Mouse (Mus musculus) midbrain, embryonic 14.5 days (tissue): ENCODE results near the gene Bzw2. TPM values are rescaled to one million over a fixed set of nuclear protein-coding genes. Genes with fewer than 3 reads are reported as not detected.

ENCODE experiments used
- ATAC-seq: fragments of 200-750 bp; cut with Nextera tagmentation; 2 replicates; pipeline ENCODE4 v1.8.0; 2017; ENCODE audit warnings: moderate number of reproducible peaks, moderate library complexity; ENCODE audit not compliant: low FRiP score, low TSS enrichment
- DNase-seq: peaks from one replicate; pipeline ENCODE4 v3.0.0-alpha.2; 2015
- H3K27ac ChIP-seq: fragments of 300-500 bp; sonication (generic); replicated peaks from 2 replicates; pipeline ENCODE4 v1.5.1; 2014; ENCODE audit warnings: mild to moderate bottlenecking, low read depth, low read length, moderate library complexity
- H3K27me3 ChIP-seq: fragments of 300-500 bp; sonication (generic); 2 replicates; pipeline ENCODE4 v1.6.1; 2014; ENCODE audit warnings: low read length, control low read depth, mixed read lengths; ENCODE audit not compliant: control insufficient read depth, insufficient read depth
- H3K36me3 ChIP-seq: fragments of 300-500 bp; sonication (generic); 2 replicates; pipeline ENCODE4 v1.6.1; 2014; ENCODE audit warnings: low read length, control low read depth; ENCODE audit not compliant: control insufficient read depth, insufficient read depth
- H3K4me1 ChIP-seq: fragments of 300-500 bp; sonication (generic); 2 replicates; pipeline ENCODE4 v1.6.1; 2014; ENCODE audit warnings: mild to moderate bottlenecking, antibody characterized with exemption, low read length, control low read depth; ENCODE audit not compliant: control insufficient read depth, insufficient read depth
- H3K4me2 ChIP-seq: fragments of 300-500 bp; sonication (generic); 2 replicates; pipeline ENCODE4 v1.6.1; 2014; ENCODE audit warnings: mild to moderate bottlenecking, low read length, moderate library complexity
- H3K4me3 ChIP-seq: fragments of 300-500 bp; sonication (generic); replicated peaks from 2 replicates; pipeline ENCODE4 v1.5.1; 2014; ENCODE audit warnings: low read depth, low read length
- H3K9ac ChIP-seq: fragments of 300-500 bp; sonication (generic); replicated peaks from 2 replicates; pipeline ENCODE4 v1.6.1; 2014; ENCODE audit warnings: mild to moderate bottlenecking, low read length, moderate library complexity
- H3K9me3 ChIP-seq: fragments of 300-500 bp; sonication (generic); 2 replicates; pipeline ENCODE4 v1.6.1; 2016; ENCODE audit warnings: low read length, control low read depth, mixed read lengths; ENCODE audit not compliant: control insufficient read depth
- WGBS: fragments of 180-500 bp; shearing (Covaris S2); extraction: QIAGEN DNeasy Blood & Tissue Kit; methylation state at CpG from one replicate; pipeline ENCODE4 v1.1.7; 2014; 5-methylcytosine and 5-hydroxymethylcytosine counted together
- polyA plus RNA-seq: library from polyadenylated mRNA; unstranded; fragments of >200 nt; fragmentation: Nextera tagmentation; extraction: Ambion mirVana; gene quantifications from 2 replicates; pipeline ENCODE4 v1.2.1, GENCODE M21; 2014

The Bzw2 gene
- polyA plus RNA-seq, 1 experiment from 2014 or later: 484 TPM

- ATAC-seq (no peak), DNase-seq (no peak)
- Histone ChIP-seq H3K4me1 (no peaks in the 10 kb centered on the region), H3K4me2 (no peak overlapping the region), H3K9ac (no peak overlapping the region), H3K27ac (no peak overlapping the region), H3K27me3 (no peaks in the 10 kb centered on the region), H3K9me3 (no peaks in the 10 kb centered on the region), H3K36me3 (peaks cover 51% of the 10 kb centered on the region), H3K4me3 (no peak overlapping the region)
- whole genome bisulfite sequencing: 92% methylated on average over 4 of the region's 4 CpGs
Observed at GRCm38 (mm10) chr12:36103592-36103910, 54.3 kb downstream of the Bzw2 start.

DNA sequence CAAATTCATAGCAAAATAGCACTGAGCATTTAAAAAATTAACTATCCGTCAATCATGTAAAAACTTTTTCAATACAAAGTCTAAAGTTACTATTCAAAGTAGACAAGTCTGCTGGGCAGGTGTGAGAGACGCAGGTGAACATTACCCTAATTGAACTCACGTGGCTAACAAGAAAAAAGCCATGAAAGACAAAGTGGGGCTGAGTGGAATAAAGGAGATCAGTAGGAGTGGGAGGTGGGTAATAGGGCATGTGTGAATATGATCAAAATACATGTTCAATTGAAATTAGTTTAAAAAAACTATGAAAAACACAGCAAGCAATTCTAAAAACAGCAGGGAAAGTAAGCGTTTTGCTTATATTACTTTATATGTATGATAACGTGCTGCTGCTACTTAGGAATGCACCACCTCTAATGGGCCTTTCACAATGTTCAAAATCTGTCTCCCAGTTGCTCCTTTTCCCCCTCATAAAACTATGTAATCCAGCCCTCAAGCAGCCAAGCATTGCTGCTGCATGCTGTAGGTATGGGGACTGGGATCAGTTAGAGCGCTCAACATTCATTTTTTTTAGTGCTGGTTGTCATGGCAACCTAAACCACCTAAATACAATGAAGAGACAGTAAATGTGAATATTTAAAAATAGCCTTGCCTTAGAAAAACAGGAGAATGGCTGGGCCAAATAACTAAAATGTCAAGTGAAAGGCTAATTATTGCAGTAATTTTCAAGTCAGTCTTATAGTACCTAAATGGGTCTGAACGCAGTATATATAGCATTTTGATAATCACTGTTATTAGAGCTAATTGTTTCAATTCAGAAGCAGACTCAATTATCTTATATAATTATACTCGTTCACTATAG is 54.9 kb downstream of the Bzw2 start:
- Histone ChIP-seq H3K4me2 (no peak overlapping the region), H3K36me3 (peaks cover 49% of the 10 kb centered on the region), H3K9ac (no peak overlapping the region), H3K4me3 (no peak overlapping the region), H3K4me1 (no peaks in the 10 kb centered on the region), H3K27me3 (no peaks in the 10 kb centered on the region), H3K27ac (no peak overlapping the region), H3K9me3 (no peaks in the 10 kb centered on the region)
- DNase-seq (peak; percentile 72), ATAC-seq (peak; percentile 34; the same call in 1 of the 2 replicates)
- WGBS: 86% methylated on average over 8 of the region's 8 CpGs

DNA sequence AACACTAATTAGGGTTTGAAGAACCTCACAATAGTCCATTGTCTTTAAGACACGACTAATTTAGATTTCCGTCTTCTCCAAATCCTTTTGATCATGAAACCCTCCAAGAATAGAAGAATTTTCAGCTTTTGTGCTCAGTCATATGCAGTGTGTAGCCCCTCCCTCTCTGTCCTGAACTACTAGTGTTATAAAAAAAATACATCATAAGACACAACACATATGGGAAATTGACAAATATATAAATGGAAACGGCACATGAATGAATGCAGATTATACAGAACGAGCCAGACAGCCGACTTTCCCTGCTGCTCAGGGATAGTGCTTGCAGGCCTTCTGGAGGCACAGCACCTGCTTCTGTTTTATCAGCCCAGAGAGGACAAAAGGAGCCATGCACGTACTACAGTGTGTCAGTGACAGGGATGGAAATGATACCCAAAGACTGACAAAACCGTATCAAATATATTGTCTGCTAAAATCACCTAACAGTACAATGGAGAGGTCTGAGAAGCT is 62.5 kb downstream of the Bzw2 start:
- Histone ChIP-seq H3K36me3 (peaks cover 50% of the 10 kb centered on the region), H3K4me3 (no peak overlapping the region), H3K4me1 (no peaks in the 10 kb centered on the region), H3K27me3 (no peaks in the 10 kb centered on the region), H3K9ac (no peak overlapping the region), H3K9me3 (no peaks in the 10 kb centered on the region), H3K27ac (no peak overlapping the region), H3K4me2 (no peak overlapping the region)
- WGBS: 72% methylated on average over 7 of the region's 7 CpGs
- DNase-seq (no peak), ATAC-seq (no peak)

GRCm38 (mm10) chr12:36093081-36093670 is 64.7 kb downstream of the Bzw2 start:
- Histone ChIP-seq H3K4me3 (no peak overlapping the region), H3K9me3 (no peaks in the 10 kb centered on the region), H3K27me3 (no peaks in the 10 kb centered on the region), H3K4me1 (no peaks in the 10 kb centered on the region), H3K4me2 (no peak overlapping the region), H3K27ac (no peak overlapping the region), H3K9ac (no peak overlapping the region), H3K36me3 (peaks cover 44% of the 10 kb centered on the region)
- ATAC-seq: no peak
- DNase-seq: no peak
- 67% methylated on average over 8 of the region's 8 CpGs for WGBS

- 94% methylated on average over 10 of the region's 10 CpGs for WGBS
- H3K9me3 ChIP-seq: no peaks in the 10 kb centered on the region
- peaks cover 37% of the 10 kb centered on the region for H3K36me3 ChIP-seq
- H3K27me3 ChIP-seq: no peaks in the 10 kb centered on the region
- H3K4me3 ChIP-seq: no peak overlapping the region
- DNase-seq (no peak), ATAC-seq (no peak)
- no peak overlapping the region for H3K9ac ChIP-seq
- H3K4me1 ChIP-seq: no peaks in the 10 kb centered on the region
- H3K27ac ChIP-seq: no peak overlapping the region
- no peak overlapping the region for H3K4me2 ChIP-seq
Observed at GRCm38 (mm10) chr12:36091964-36092363, 65.9 kb downstream of the Bzw2 start.

GRCm38 (mm10) chr12:36089221-36089620 is 68.7 kb downstream of the Bzw2 start:
- peak; percentile 3; the same call in 1 of the 2 replicates for ATAC-seq

DNA sequence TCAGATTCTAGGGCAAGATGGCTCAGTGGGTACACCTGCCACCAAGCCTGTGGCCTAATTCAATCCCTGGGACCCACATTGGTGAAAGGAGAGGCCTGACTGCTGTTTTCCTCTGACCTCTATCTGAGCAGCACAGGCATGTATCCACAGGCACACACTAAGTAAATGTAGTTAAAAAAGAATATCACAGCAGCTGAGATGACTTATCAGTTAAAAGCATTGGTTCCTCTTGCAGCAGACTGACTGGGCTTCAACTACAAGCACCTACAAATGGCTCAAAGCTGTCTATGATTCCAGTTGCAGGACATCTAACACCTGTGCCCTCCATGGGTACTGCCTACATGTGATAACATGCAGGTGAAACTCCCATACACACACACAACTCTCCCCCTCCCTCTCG is 69.1 kb downstream of the Bzw2 start:
- no peak for DNase-seq
- 94% methylated on average over 1 of the region's 1 CpGs for WGBS
- no peaks in the 10 kb centered on the region for H3K27me3 ChIP-seq
- peaks cover 23% of the 10 kb centered on the region for H3K36me3 ChIP-seq
- no peaks in the 10 kb centered on the region for H3K4me1 ChIP-seq
- peak; percentile 34; the same call in 1 of the 2 replicates for ATAC-seq
- no peaks in the 10 kb centered on the region for H3K9me3 ChIP-seq
- no peak overlapping the region for H3K9ac ChIP-seq
- H3K4me3 ChIP-seq: no peak overlapping the region
- no peak overlapping the region for H3K4me2 ChIP-seq
- H3K27ac ChIP-seq: no peak overlapping the region

More at GRCm38 (mm10) chr12:36089221-36089620, 68.7 kb downstream of the Bzw2 start:
- no peaks in the 10 kb centered on the region for H3K9me3 ChIP-seq
- H3K27ac ChIP-seq: no peak overlapping the region
- no peak overlapping the region for H3K4me2 ChIP-seq
- peaks cover 23% of the 10 kb centered on the region for H3K36me3 ChIP-seq
- peak; percentile 36 for DNase-seq
- no peaks in the 10 kb centered on the region for H3K27me3 ChIP-seq
- no peak overlapping the region for H3K9ac ChIP-seq
- H3K4me3 ChIP-seq: no peak overlapping the region
- 68% methylated on average over 6 of the region's 6 CpGs for WGBS
- H3K4me1 ChIP-seq: no peaks in the 10 kb centered on the region

DNA sequence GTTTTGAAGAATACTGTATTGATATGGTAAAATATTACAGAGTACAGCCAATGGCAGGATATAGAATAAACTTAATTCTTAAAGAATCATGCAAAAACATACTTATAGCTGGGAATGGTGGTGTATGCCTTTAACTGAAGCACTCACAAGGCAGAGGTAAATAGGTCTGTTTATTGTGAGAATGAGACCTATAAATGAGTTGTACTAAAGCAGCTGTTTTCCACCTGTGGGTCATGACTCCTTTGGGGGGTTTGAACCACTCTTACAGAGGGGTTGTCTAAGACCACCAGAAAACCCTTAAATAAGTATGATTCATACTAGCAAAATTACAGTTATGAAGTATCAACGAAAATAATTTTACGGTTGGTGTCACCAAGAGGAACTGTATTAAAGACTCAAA is 72.5 kb downstream of the Bzw2 start:
- no peak for ATAC-seq
- DNase-seq: no peak
- Histone ChIP-seq H3K27ac (no peak overlapping the region), H3K4me1 (no peaks in the 10 kb centered on the region), H3K4me3 (no peak overlapping the region), H3K9ac (no peak overlapping the region), H3K36me3 (peaks cover under 1% of the 10 kb centered on the region; the same call in 1 of the 2 replicates), H3K4me2 (no peak overlapping the region), H3K9me3 (no peaks in the 10 kb centered on the region), H3K27me3 (no peaks in the 10 kb centered on the region)
- WGBS: 93% methylated on average over 2 of the region's 2 CpGs
